Mouse (Mus musculus) liver, embryonic 14.5 days (tissue): Measurements from ENCODE around the gene Rap1gap2.

Source experiments
- CTCF ChIP-seq: IDR thresholded peaks from 2 replicates; pipeline ENCODE4 v1.5.1; 2016; ENCODE audit warnings: antibody characterized with exemption, low read depth, control low read depth
- EP300 ChIP-seq: IDR thresholded peaks from 2 replicates; pipeline ENCODE4 v1.6.1; 2016; ENCODE audit warnings: antibody characterized with exemption, low read depth

GRCm38 (mm10) chr11:74472671-74473070 lies 138.0 kb downstream of the Rap1gap2 start:
- no peak for TF ChIP-seq EP300
- no peak for TF ChIP-seq CTCF
